24 mouse cellular contexts compared by ENCODE assay signal in genomic region chr10:56385195-56386109, GRCm38 (mm10). TPM values are rescaled to one million over a fixed set of nuclear protein-coding genes. Genes with fewer than 3 reads are reported as not detected.
DNase-seq lines count a peak whose midpoint lies in the region; ATAC-seq and TF ChIP-seq lines count a peak whose summit lies in the region.
"Had no signal": no experiment of that assay in that cellular context is flagged by ENCODE, and none has a peak within 500 bp of the region (broad histone marks: within the 10 kb centered on the region; RNA-seq: fewer than 3 reads in every experiment).

No protein-coding gene starts in this region.

- H3K27me3 ChIP-seq in forebrain, embryonic 13.5 days, result no peaks in the 10 kb centered on the region
- H3K27me3 ChIP-seq in forebrain, postnatal 0 days (ENCODE audit: insufficient read depth, low read length), result no peaks in the 10 kb centered on the region
- H3K27me3 ChIP-seq in heart, embryonic 14.5 days (ENCODE audit: control insufficient read depth, insufficient read depth, low read length), result no peaks in the 10 kb centered on the region
- no peaks in the 10 kb centered on the region for H3K27me3 ChIP-seq in midbrain, embryonic 11.5 days (ENCODE audit: control insufficient read depth, insufficient read depth, low read length)
- H3K27me3 ChIP-seq in midbrain, postnatal 0 days (ENCODE audit: insufficient read depth, low read length), result no peaks in the 10 kb centered on the region
- H3K27me3 ChIP-seq: intestine, embryonic 15.5 days had no signal

- peaks cover 7% of the 10 kb centered on the region for H3K4me1 ChIP-seq in forebrain, embryonic 13.5 days
- no peaks in the 10 kb centered on the region for H3K4me1 ChIP-seq in forebrain, postnatal 0 days (ENCODE audit: insufficient read depth)
- peaks cover 4 to 20% of the 10 kb centered on the region in 2 experiments for H3K4me1 ChIP-seq in heart, embryonic 14.5 days (ENCODE audit: control insufficient read depth in 2 of 2, insufficient read depth in 2 of 2, low read length in 2 of 2)
- no peaks in the 10 kb centered on the region; the same call in 1 of the 2 replicates for H3K4me1 ChIP-seq in midbrain, embryonic 11.5 days (ENCODE audit: control insufficient read depth, insufficient read depth, low read length)
- no peaks in the 10 kb centered on the region for H3K4me1 ChIP-seq in midbrain, postnatal 0 days (ENCODE audit: insufficient read depth, low read length)
- H3K4me1 ChIP-seq: intestine, embryonic 15.5 days had no signal

- no peak overlapping the region for H3K9ac ChIP-seq in forebrain, embryonic 13.5 days
- no peak overlapping the region for H3K9ac ChIP-seq in forebrain, postnatal 0 days
- H3K9ac ChIP-seq in heart, embryonic 14.5 days (ENCODE audit: low read length), result peak overlapping the region; percentile 69
- no peak overlapping the region for H3K9ac ChIP-seq in midbrain, embryonic 11.5 days (ENCODE audit: low read length)
- H3K9ac ChIP-seq in midbrain, postnatal 0 days (replicated peaks; ENCODE audit: low read length, poor library complexity, severe bottlenecking), result no peak overlapping the region
- H3K9ac ChIP-seq: hindbrain, embryonic 14.5 days; intestine, embryonic 15.5 days had no signal

- H3K4me3 ChIP-seq in forebrain, embryonic 13.5 days, result no peak overlapping the region
- H3K4me3 ChIP-seq in forebrain, postnatal 0 days (ENCODE audit: low read depth, low read length), result no peak overlapping the region
- peak overlapping the region in 1 of 2 experiments; percentile 13; a peak in 3 of 4 replicates for H3K4me3 ChIP-seq in heart, embryonic 14.5 days (ENCODE audit: control insufficient read depth in 1 of 2, insufficient read depth in 1 of 2, low read depth in 1 of 2, low read length in 2 of 2)
- H3K4me3 ChIP-seq in midbrain, embryonic 11.5 days (ENCODE audit: low read depth, low read length), result no peak overlapping the region
- no peak overlapping the region for H3K4me3 ChIP-seq in midbrain, postnatal 0 days (ENCODE audit: low read depth, low read length)
- H3K4me3 ChIP-seq: intestine, embryonic 15.5 days; left cerebral cortex, adult 2 months had no signal

- TF ChIP-seq CTCF in forebrain, postnatal 0 days (IDR thresholded peaks at IDR 0.05; ENCODE audit: low read depth), result no peak
- no peak for TF ChIP-seq CTCF in midbrain, postnatal 0 days (IDR thresholded peaks at IDR 0.05)

- DNase-seq in forebrain, postnatal 0 days, result no peak
- no peak for DNase-seq in heart, postnatal 4 days
- no peak for DNase-seq in midbrain, embryonic 11.5 days (ENCODE audit: low spot score, missing footprints)
- DNase-seq in midbrain, postnatal 0 days (ENCODE audit: low spot score), result no peak
- peak; percentile 41 for DNase-seq in heart, postnatal 10 days
- DNase-seq in thymus, postnatal 14 days, result no peak
- DNase-seq: adrenal gland, postnatal 10 days; cerebellum, adult 11-12 months; cerebellum, postnatal 14 days; kidney, adult 9 months; kidney, postnatal 25 days; left cerebral cortex, postnatal 4 days; lung, adult 18-20 months; lung, postnatal 36 days; thymus, postnatal 25 days had no signal

- peak; percentile 75 for ATAC-seq in forebrain, embryonic 13.5 days
- no peak for ATAC-seq in forebrain, postnatal 0 days
- ATAC-seq in heart, embryonic 14.5 days (ENCODE audit: insufficient number of reproducible peaks, insufficient read depth, low FRiP score, low read depth), result no peak
- ATAC-seq in midbrain, embryonic 11.5 days (ENCODE audit: low FRiP score), result peak; percentile 77
- no peak for ATAC-seq in midbrain, postnatal 0 days (ENCODE audit: low FRiP score)
- ATAC-seq: activated CD4-positive, CD25-positive, alpha-beta regulatory T cell, adult 4 months; intestine, embryonic 15.5 days had no signal

- 53% methylated on average over 13 of the region's 13 CpGs for WGBS in forebrain, embryonic 13.5 days
- WGBS in forebrain, postnatal 0 days, result 36% methylated on average over 13 of the region's 13 CpGs
- 42% methylated on average over 13 of the region's 13 CpGs for WGBS in heart, embryonic 14.5 days
- 54% methylated on average over 13 of the region's 13 CpGs for WGBS in midbrain, embryonic 11.5 days
- WGBS in midbrain, postnatal 0 days, result 30% methylated on average over 13 of the region's 13 CpGs

- H3K9me3 ChIP-seq in forebrain, embryonic 13.5 days (replicated peaks), result peaks cover 5% of the 10 kb centered on the region; the same call in 1 of the 2 replicates
- H3K9me3 ChIP-seq in forebrain, postnatal 0 days (ENCODE audit: low read length), result no peaks in the 10 kb centered on the region
- no peaks in the 10 kb centered on the region for H3K9me3 ChIP-seq in heart, embryonic 14.5 days (ENCODE audit: control insufficient read depth, low read length)
- H3K9me3 ChIP-seq in midbrain, embryonic 11.5 days (ENCODE audit: control insufficient read depth, low read length), result no peaks in the 10 kb centered on the region
- no peaks in the 10 kb centered on the region for H3K9me3 ChIP-seq in midbrain, postnatal 0 days (ENCODE audit: low read length)
- H3K9me3 ChIP-seq: intestine, embryonic 15.5 days had no signal

- peaks cover 28% of the 10 kb centered on the region for H3K36me3 ChIP-seq in forebrain, embryonic 13.5 days (ENCODE audit: poor library complexity, severe bottlenecking)
- H3K36me3 ChIP-seq in forebrain, postnatal 0 days (ENCODE audit: insufficient read depth), result no peaks in the 10 kb centered on the region
- peaks cover 64% of the 10 kb centered on the region for H3K36me3 ChIP-seq in heart, embryonic 14.5 days (ENCODE audit: control insufficient read depth, insufficient read depth, low read length)
- peaks cover 13% of the 10 kb centered on the region for H3K36me3 ChIP-seq in midbrain, embryonic 11.5 days (ENCODE audit: control insufficient read depth, insufficient read depth, low read length)
- 0 out of 2 replicates have a peak, but pooled peaks cover 3% of the 10 kb centered on the region for H3K36me3 ChIP-seq in midbrain, postnatal 0 days (ENCODE audit: insufficient read depth, low read length)
- H3K36me3 ChIP-seq: G1E had no signal

- H3K4me2 ChIP-seq in forebrain, embryonic 13.5 days, result no peak overlapping the region
- no peak overlapping the region for H3K4me2 ChIP-seq in forebrain, postnatal 0 days (ENCODE audit: low read depth)
- H3K4me2 ChIP-seq in heart, embryonic 14.5 days (ENCODE audit: low read length), result peak overlapping the region; percentile 59
- H3K4me2 ChIP-seq in midbrain, embryonic 11.5 days, result no peak overlapping the region
- no peak overlapping the region for H3K4me2 ChIP-seq in midbrain, postnatal 0 days (ENCODE audit: low read depth, low read length, poor library complexity, severe bottlenecking)
- H3K4me2 ChIP-seq: hindbrain, embryonic 14.5 days; intestine, embryonic 15.5 days; liver, embryonic 11.5 days had no signal

- H3K27ac ChIP-seq in forebrain, embryonic 13.5 days, result no peak overlapping the region
- H3K27ac ChIP-seq in forebrain, postnatal 0 days (ENCODE audit: low read depth, low read length), result no peak overlapping the region
- peak overlapping the region; percentile 49 to 79 for H3K27ac ChIP-seq in heart, embryonic 14.5 days (replicated peaks in 1 of 2; ENCODE audit: control insufficient read depth in 1 of 2, insufficient read depth in 1 of 2, low read depth in 2 of 2, low read length in 2 of 2)
- H3K27ac ChIP-seq in midbrain, embryonic 11.5 days (ENCODE audit: low read depth, low read length), result no peak overlapping the region
- no peak overlapping the region for H3K27ac ChIP-seq in midbrain, postnatal 0 days (ENCODE audit: low read depth, low read length)
- H3K27ac ChIP-seq: hindbrain, embryonic 14.5 days; intestine, embryonic 15.5 days; left cerebral cortex, adult 2 months; stomach, postnatal 0 days had no signal

- intact Hi-C loops in heart, postnatal 10 days (cut with DNase I), result loop anchor here (5.0 kb wide), 1 partner anchor 727 kb away; no protein-coding TSS in a partner anchor

RNA-seq across cellular contexts. Expression of gene Gja1, which starts 8.3 kb away (rescaled TPM):
- 76.0 and 76.6 TPM in 2 replicates for polyA plus RNA-seq in forebrain, embryonic 13.5 days (2015; fragmentation: Nextera tagmentation; extraction: Ambion mirVana)
- total RNA-seq in forebrain, postnatal 0 days (2014; rRNA removed), result 43.9 and 53.0 TPM in 2 replicates
- 105 and 113 TPM in 2 replicates for polyA plus RNA-seq in forebrain, postnatal 0 days (2015; fragmentation: Nextera tagmentation; extraction: Ambion mirVana)
- polyA plus RNA-seq in heart, embryonic 14.5 days (2014; fragmentation: Nextera tagmentation; extraction: Ambion mirVana), result 478 and 500 TPM in 2 replicates
- total RNA-seq in heart, postnatal 4 days (2021), result 100 to 1,000 TPM; 713 to 779 TPM
- polyA plus RNA-seq in midbrain, embryonic 11.5 days (2014; fragmentation: Nextera tagmentation; extraction: Ambion mirVana), result 130 and 147 TPM in 2 replicates
- total RNA-seq in midbrain, postnatal 0 days (2014; rRNA removed), result 66.4 and 71.0 TPM in 2 replicates
- polyA plus RNA-seq in midbrain, postnatal 0 days (2015; fragmentation: Nextera tagmentation; extraction: Ambion mirVana), result 146 and 157 TPM in 2 replicates
- total RNA-seq in heart, postnatal 10 days (2021), result 100 to 1,000 TPM; 368 to 724 TPM
- polyA plus RNA-seq: G1E had no signal

Comparison
In these comparisons a context has a peak if more than half of its experiments do, and no peak if none do; other contexts are left out.
1. ATAC-seq: peak in forebrain, embryonic 13.5 days (single experiment) and midbrain, embryonic 11.5 days (single experiment); none in forebrain, postnatal 0 days (single experiment), heart, embryonic 14.5 days (single experiment) and midbrain, postnatal 0 days (single experiment).
2. DNase-seq: peak in heart, postnatal 10 days (2 of 2); none in forebrain, postnatal 0 days (single experiment), heart, postnatal 4 days (single experiment), midbrain, embryonic 11.5 days (single experiment), midbrain, postnatal 0 days (single experiment) and thymus, postnatal 14 days (single experiment).
3. H3K27ac ChIP-seq: peak in heart, embryonic 14.5 days (2 of 2); none in forebrain, embryonic 13.5 days (single experiment), forebrain, postnatal 0 days (single experiment), midbrain, embryonic 11.5 days (single experiment) and midbrain, postnatal 0 days (single experiment).